Mouse (Mus musculus) lung, adult 2 months (tissue): ENCODE data around the gene Cdh4.

Experiments
- CTCF ChIP-seq: fragments of 200-500 bp; IDR thresholded peaks from 2 replicates; pipeline ENCODE4 v1.5.1; 2011; ENCODE audit warnings: mild to moderate bottlenecking, low read length, control low read depth; ENCODE audit not compliant: insufficient read depth
- POLR2A ChIP-seq: fragments of 200-500 bp; IDR thresholded peaks from 2 replicates; pipeline ENCODE4 v1.6.1; 2011; ENCODE audit warnings: low read depth, mild to moderate bottlenecking, control low read depth, low read length, borderline replicate concordance; ENCODE audit errors: extremely low read depth

DNA sequence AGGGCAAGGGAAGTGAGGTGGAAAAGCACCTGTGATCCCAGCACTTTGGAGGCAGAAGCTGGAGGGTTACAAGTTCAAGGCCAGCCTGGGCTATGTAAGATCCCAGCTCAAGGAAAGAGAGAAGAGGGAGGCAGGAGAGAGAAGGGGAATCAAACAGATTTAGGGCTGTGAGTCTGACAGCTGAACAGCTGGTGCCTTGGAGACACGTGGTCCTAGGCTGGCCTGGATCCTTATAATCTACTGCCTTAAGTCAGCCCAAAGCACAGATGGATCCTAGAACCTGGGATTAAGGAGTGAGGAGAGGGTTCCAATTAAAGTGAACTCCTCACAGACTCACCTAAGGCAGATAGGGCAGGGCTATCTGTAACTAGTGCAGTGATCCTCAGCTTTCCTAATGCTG lies 352.1 kb downstream of the Cdh4 start:
- TF ChIP-seq CTCF (no peak), POLR2A (no peak)
